Mouse (Mus musculus): ENCODE measurements around the gene Sardh.

DNA sequence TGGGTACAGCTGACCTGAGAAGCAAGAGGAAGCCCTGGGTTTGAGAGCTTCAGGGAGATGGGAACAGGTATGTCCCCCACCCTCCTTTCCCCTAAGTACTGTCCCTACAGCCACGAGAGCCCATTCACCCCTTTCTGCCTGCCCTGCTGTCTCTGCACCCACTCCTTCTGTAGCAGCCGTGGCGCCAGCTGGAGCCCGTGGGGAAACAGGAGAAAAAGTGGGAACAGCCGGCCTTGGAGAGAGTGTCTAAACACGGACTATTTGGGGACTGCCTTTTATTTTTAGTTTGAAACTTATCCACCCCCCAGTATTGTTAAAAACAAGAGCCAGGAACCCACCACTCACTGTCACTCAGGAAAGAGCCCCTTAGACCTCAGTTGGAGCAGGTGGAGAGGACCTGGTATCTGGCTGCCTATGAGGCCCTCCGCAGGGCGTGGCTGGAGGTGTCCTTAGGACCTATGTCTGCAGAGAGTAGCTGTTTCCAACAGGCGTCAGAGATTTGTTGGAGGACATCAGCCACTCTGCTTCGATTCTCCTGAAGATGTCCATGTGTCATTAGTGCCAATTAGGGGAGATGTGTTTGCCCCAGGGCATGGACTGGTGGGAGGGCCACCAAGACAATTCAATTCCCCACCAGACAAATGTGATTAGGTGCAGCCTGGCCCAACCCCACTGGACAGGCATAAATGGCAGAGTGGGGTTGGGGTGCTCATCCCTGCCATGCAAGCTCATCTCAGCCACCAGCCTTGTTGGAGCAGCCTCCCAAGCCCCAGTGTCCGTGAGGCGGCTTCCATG lies 83.1 kb downstream of the Sardh start, which contains the start of gene Dbh:
- no peak for TF ChIP-seq GATA1 (IDR thresholded peaks at IDR 0.05; ENCODE audit: low read length)
- no peak for TF ChIP-seq TAL1 (IDR thresholded peaks at IDR 0.05; ENCODE audit: low read length)
